Mouse (Mus musculus) forebrain, embryonic 14.5 days (tissue): Measurements from ENCODE around the gene Plxnc1. TPM values are rescaled to one million over a fixed set of nuclear protein-coding genes. Genes with fewer than 3 reads are reported as not detected.
A peak's percentile ranks its signal among the peaks of the same experiment; 100 is the strongest.

ENCODE experiments used
- ATAC-seq: fragments of 200-750 bp; cut with Nextera tagmentation; 2 replicates; pipeline ENCODE4 v1.8.0; 2017; ENCODE audit warnings: mild to moderate bottlenecking, moderate library complexity
- DNase-seq: peaks from one replicate; pipeline ENCODE4 v3.0.0-alpha.2; 2015; ENCODE audit warnings: low spot score
- H3K27ac ChIP-seq: fragments of 300-500 bp; sonication (generic); 2 replicates; pipeline ENCODE4 v1.5.1; 2014; ENCODE audit warnings: low read depth, mild to moderate bottlenecking, control low read depth, low read length, moderate library complexity
- H3K27me3 ChIP-seq: fragments of 300-500 bp; sonication (generic); replicated peaks from 2 replicates; pipeline ENCODE4 v1.6.1; 2014; ENCODE audit warnings: low read length, control low read depth, mixed read lengths; ENCODE audit not compliant: control insufficient read depth, insufficient read depth
- H3K36me3 ChIP-seq: fragments of 300-500 bp; sonication (generic); 2 replicates; pipeline ENCODE4 v1.6.1; 2014; ENCODE audit warnings: low read length, control low read depth; ENCODE audit not compliant: control insufficient read depth, insufficient read depth
- H3K4me1 ChIP-seq: fragments of 300-500 bp; sonication (generic); 2 replicates; pipeline ENCODE4 v1.6.1; 2014; ENCODE audit warnings: antibody characterized with exemption, low read length, control low read depth; ENCODE audit not compliant: control insufficient read depth, insufficient read depth
- H3K4me2 ChIP-seq: fragments of 300-500 bp; sonication (generic); 2 replicates; pipeline ENCODE4 v1.6.1; 2014; ENCODE audit warnings: mild to moderate bottlenecking, control low read depth, low read length
- H3K4me3 ChIP-seq: fragments of 300-500 bp; sonication (generic); 2 replicates; pipeline ENCODE4 v1.5.1; 2014; ENCODE audit warnings: low read depth, low read length, control low read depth
- H3K9ac ChIP-seq: fragments of 300-500 bp; sonication (generic); 2 replicates; pipeline ENCODE4 v1.6.1; 2014; ENCODE audit warnings: mild to moderate bottlenecking, low read length, control low read depth, moderate library complexity
- H3K9me3 ChIP-seq: fragments of 300-500 bp; sonication (generic); replicated peaks from 2 replicates; pipeline ENCODE4 v1.6.1; 2016; ENCODE audit warnings: low read length, control low read depth, mixed read lengths; ENCODE audit not compliant: control insufficient read depth
- WGBS: fragments of 180-500 bp; shearing (Covaris S2); extraction: QIAGEN DNeasy Blood & Tissue Kit; methylation state at CpG from one replicate; pipeline ENCODE4 v1.1.7; 2014; 5-methylcytosine and 5-hydroxymethylcytosine counted together
- polyA plus RNA-seq: library from polyadenylated mRNA; unstranded; fragments of >200 nt; fragmentation: Nextera tagmentation; extraction: Ambion mirVana; gene quantifications from 2 replicates; pipeline ENCODE4 v1.2.1, GENCODE M21; 2014

Plxnc1 gene
- polyA plus RNA-seq, 1 experiment from 2014 or later, result 14.4 TPM

DNA sequence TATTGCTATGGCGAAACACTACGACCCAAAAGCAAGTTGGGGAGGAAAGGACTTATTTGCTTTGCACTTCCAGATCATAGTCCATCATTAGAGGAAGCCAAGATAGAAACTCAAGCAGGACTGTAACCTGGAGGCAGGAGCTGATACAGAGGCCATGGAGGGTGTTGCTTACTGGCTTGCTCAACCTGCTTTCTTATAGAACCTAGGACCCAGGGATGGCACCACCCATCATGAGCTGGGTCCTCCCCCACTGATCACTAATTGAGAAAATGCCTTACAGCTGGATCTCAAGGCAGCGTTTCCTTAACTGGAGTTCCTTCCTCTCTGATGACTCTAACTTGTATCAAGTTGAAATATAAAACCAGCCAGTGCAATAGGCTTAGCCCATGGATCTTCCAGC lies 48.8 kb downstream of the Plxnc1 start:
- ATAC-seq (no peak), DNase-seq (no peak)
- Histone ChIP-seq H3K9me3 (no peaks in the 10 kb centered on the region), H3K4me1 (no peaks in the 10 kb centered on the region), H3K4me3 (no peak overlapping the region), H3K36me3 (no peaks in the 10 kb centered on the region), H3K27me3 (no peaks in the 10 kb centered on the region), H3K27ac (no peak overlapping the region), H3K4me2 (no peak overlapping the region), H3K9ac (no peak overlapping the region)
- 94% methylated on average over 3 of the region's 3 CpGs for WGBS

DNA sequence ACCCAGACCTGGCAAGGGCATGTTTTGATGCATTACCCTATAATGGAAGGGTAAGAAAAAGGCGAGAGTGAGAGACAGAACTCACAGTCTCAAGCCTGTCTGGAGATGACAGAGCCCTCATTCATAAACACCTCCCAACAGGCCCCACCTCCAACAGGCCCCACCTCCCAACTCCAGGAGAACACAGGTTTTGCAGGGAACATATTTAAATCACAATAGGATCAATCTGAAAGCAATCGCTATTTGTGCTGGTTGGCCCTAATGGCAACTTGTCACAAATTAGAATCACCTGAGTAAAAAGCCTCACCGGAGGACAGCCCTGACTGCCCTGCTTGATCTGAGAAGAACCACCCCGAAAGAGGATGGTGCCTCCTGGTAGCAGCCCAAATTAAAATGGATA lies 54.9 kb downstream of the Plxnc1 start:
- Histone ChIP-seq H3K9ac (no peak overlapping the region), H3K27ac (no peak overlapping the region), H3K36me3 (no peaks in the 10 kb centered on the region), H3K4me3 (no peak overlapping the region), H3K27me3 (no peaks in the 10 kb centered on the region), H3K4me2 (no peak overlapping the region), H3K4me1 (no peaks in the 10 kb centered on the region), H3K9me3 (0 out of 2 replicates have a peak, but pooled peaks cover 3% of the 10 kb centered on the region)
- no peak for ATAC-seq
- 48% methylated on average over 4 of the region's 4 CpGs for WGBS
- no peak for DNase-seq

DNA sequence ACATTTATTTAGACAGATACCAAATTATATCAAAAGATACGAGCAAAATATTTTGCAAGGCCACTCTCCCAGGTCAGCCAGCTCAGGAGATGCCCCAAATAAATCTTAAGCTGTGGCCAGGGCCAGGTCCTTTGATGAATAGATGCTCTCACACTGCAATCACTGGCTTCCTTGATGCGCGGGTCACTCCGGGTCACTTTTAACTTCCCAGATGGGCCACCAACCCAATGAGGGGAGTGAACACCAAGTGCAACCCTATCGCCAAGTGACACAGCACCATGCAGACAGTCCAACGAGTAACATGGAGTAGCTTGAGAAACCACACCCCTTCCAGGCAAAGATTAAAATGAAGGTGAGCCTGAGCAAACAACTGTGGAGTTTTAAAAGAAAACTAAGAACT lies 61.4 kb downstream of the Plxnc1 start:
- Histone ChIP-seq H3K9ac (no peak overlapping the region), H3K4me2 (no peak overlapping the region), H3K4me3 (no peak overlapping the region), H3K27ac (no peak overlapping the region), H3K27me3 (no peaks in the 10 kb centered on the region), H3K4me1 (no peaks in the 10 kb centered on the region), H3K9me3 (0 out of 2 replicates have a peak, but pooled peaks cover 1% of the 10 kb centered on the region), H3K36me3 (peaks cover 8% of the 10 kb centered on the region; the same call in 1 of the 2 replicates)
- WGBS, result 91% methylated on average over 6 of the region's 6 CpGs
- DNase-seq (no peak), ATAC-seq (no peak)

DNA sequence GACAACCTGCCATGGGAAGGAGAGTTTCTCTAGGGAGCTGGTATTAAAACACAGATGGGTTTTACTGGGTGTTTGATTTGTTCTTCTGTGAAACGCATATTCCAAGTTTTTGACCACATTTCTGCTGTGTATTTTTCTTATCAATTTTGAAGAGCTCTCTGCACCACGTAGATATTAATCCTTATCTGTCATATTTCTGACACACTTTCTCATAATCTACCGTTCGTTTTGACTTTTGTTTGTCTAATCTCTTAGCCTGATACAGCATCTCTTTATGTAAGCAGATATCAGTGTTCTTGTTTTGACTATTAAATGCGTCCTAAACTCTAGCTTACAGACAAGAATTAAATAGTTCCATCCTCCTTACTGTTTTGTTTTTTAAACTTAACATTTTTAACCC lies 73.1 kb downstream of the Plxnc1 start:
- no peaks in the 10 kb centered on the region for H3K27me3 ChIP-seq
- no peak for ATAC-seq
- no peak overlapping the region for H3K4me2 ChIP-seq
- H3K4me1 ChIP-seq, result no peaks in the 10 kb centered on the region
- WGBS, result 95% methylated on average over 5 of the region's 5 CpGs
- H3K9me3 ChIP-seq, result no peaks in the 10 kb centered on the region
- no peak for DNase-seq
- H3K4me3 ChIP-seq, result no peak overlapping the region
- H3K9ac ChIP-seq, result no peak overlapping the region
- H3K36me3 ChIP-seq, result peaks cover 12% of the 10 kb centered on the region; the same call in 1 of the 2 replicates
- H3K27ac ChIP-seq, result no peak overlapping the region

DNA sequence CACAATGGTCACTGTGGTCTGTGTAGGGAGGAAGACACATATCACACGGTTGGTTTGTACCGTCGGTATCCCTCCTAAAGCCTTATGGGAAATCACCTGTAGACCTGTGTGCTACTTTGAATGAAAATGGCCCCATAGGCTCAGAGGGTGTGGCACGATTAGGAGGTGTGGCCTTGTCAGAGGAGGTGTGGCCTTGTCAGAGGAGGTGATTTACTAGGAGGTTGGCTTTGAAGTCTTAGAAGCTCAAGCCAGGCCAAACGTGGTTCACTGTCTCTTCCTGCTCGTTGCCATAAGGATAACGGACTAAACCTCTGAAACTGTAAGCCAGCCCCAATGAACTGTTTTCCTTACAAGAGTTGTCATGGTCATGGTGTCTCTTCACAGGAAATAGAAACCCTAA lies 73.5 kb downstream of the Plxnc1 start:
- no peaks in the 10 kb centered on the region for H3K27me3 ChIP-seq
- H3K4me1 ChIP-seq, result no peaks in the 10 kb centered on the region
- ATAC-seq (no peak), DNase-seq (no peak)
- H3K36me3 ChIP-seq, result peaks cover 12% of the 10 kb centered on the region; the same call in 1 of the 2 replicates
- H3K27ac ChIP-seq, result no peak overlapping the region
- no peak overlapping the region for H3K9ac ChIP-seq
- H3K9me3 ChIP-seq, result no peaks in the 10 kb centered on the region
- H3K4me2 ChIP-seq, result no peak overlapping the region
- WGBS, result 89% methylated on average over 7 of the region's 7 CpGs
- no peak overlapping the region for H3K4me3 ChIP-seq

DNA sequence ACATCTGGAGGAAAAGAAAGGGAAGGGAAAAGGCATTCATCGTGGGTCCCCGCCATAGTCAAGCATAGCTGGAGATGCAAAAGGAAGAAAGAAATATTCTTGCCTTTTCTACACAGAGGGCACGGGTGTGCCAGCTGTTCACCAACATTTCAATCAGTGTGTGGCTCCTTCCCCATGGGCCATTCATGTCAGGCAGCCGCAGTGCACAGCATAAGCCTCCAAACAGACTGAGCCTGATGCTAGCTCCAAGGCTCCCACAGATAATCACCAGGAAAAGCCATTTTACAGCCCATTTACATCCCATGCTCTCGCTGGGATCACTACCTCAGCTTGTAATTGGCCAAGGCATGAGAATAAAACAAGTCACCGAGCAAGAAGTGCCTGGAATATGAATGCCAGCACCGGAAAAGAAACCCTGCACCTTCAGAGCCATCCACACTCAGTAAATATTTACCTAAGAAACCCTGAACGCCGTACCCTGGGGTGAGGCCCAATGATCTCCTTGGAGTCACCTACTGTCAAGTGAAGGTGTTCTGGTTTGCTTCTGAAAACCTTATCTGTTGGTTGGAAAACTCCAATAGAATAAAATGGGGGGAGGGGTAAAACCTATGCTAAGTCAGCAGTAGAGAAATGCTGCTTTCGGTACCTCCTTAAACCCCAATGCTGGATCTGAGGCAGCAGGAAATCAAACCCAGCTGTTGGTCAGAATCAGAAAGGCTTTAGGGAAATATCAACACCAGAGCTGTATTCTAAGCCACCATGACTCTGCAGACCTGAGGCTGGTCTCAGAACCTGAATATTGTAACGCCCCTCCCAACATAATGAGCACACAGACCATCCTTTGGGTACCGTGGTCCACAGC lies 77.4 kb downstream of the Plxnc1 start:
- Histone ChIP-seq H3K9me3 (no peaks in the 10 kb centered on the region), H3K27ac (no peak overlapping the region), H3K9ac (no peak overlapping the region), H3K4me2 (no peak overlapping the region), H3K36me3 (peaks cover 23% of the 10 kb centered on the region; the same call in 1 of the 2 replicates), H3K4me3 (no peak overlapping the region), H3K27me3 (no peaks in the 10 kb centered on the region), H3K4me1 (0 out of 2 replicates have a peak, but pooled peaks cover 2% of the 10 kb centered on the region)
- 88% methylated on average over 12 of the region's 12 CpGs for WGBS
- no peak for DNase-seq
- ATAC-seq, result no peak

DNA sequence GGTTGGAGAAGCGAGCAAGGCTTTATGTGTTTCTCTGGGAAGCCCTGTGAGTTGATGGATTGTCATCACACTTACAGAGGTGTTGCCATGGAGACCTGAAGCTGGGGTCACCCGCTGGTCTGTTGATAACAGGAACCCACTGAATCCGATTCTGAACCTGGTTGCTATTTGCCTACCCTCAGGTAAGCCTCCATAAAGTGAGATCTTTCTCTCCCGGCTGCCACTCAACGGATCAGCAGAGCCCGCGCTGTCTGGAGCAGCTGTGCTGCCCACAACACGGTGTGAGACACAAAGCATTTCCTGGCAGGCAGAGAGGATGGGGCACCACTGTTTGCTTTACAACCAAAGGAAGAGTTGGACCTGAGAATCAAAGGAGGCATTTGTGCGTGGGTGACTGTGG lies 79.4 kb downstream of the Plxnc1 start:
- Histone ChIP-seq H3K27me3 (no peaks in the 10 kb centered on the region), H3K36me3 (peaks cover 24% of the 10 kb centered on the region; the same call in 1 of the 2 replicates), H3K9ac (no peak overlapping the region), H3K9me3 (no peaks in the 10 kb centered on the region), H3K27ac (peak overlapping the region; percentile 4; the same call in 1 of the 2 replicates), H3K4me1 (0 out of 2 replicates have a peak, but pooled peaks cover 2% of the 10 kb centered on the region), H3K4me3 (no peak overlapping the region), H3K4me2 (no peak overlapping the region)
- ATAC-seq, result peak; percentile 40; the same call in 1 of the 2 replicates
- WGBS, result 66% methylated on average over 9 of the region's 9 CpGs
- DNase-seq, result peak; percentile 51

DNA sequence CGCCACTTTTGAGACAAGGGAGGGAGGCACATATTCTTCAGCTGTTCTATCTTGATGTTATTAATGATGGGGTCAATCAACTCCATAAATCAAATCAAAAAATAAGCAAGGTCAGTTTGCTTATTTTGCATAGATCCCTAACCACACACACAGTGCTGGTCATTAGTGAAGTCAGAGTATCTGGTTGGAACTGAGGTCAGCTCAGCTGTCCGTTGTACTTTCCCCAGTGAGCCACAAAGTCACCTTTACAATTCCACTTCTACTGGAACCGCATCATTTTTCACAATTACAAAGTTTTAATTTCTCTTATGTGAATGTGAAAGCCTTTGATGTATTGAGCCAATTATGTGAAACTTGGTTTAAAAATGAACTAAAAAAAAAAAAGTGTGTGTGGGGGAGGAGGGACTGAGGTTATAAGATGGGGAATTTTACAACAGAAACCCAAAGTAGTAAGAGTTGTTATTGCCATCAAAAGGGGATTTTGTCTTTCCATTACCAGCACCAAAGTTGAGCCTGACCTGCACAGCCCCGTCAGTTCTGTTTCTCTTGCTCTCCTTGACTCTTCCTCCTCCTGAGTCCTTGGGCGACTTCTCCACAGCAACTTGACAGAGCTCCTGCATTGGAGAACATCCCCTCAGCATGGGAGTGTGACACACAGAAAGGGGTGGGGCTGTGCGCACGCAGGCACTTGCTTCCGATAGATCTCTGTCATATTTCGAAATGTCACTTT lies 80.3 kb downstream of the Plxnc1 start:
- WGBS, result 92% methylated on average over 9 of the region's 9 CpGs
- H3K27ac ChIP-seq, result no peak overlapping the region

More for the DNA sequence above, 80.3 kb downstream of the Plxnc1 start:
- DNase-seq (no peak), ATAC-seq (no peak)
- H3K9me3 ChIP-seq, result no peaks in the 10 kb centered on the region
- H3K4me3 ChIP-seq, result no peak overlapping the region
- no peak overlapping the region for H3K4me2 ChIP-seq
- H3K27me3 ChIP-seq, result no peaks in the 10 kb centered on the region
- H3K9ac ChIP-seq, result no peak overlapping the region
- H3K4me1 ChIP-seq, result 0 out of 2 replicates have a peak, but pooled peaks cover 2% of the 10 kb centered on the region
- peaks cover 24% of the 10 kb centered on the region; the same call in 1 of the 2 replicates for H3K36me3 ChIP-seq
